Mouse (Mus musculus): Measurements from ENCODE around the gene Plch2. TPM values are rescaled to one million over a fixed set of nuclear protein-coding genes. Genes with fewer than 3 reads are reported as not detected.

Gene Plch2
- polyA plus RNA-seq, 1 experiment from 2014 or later = 0.43 TPM

DNA sequence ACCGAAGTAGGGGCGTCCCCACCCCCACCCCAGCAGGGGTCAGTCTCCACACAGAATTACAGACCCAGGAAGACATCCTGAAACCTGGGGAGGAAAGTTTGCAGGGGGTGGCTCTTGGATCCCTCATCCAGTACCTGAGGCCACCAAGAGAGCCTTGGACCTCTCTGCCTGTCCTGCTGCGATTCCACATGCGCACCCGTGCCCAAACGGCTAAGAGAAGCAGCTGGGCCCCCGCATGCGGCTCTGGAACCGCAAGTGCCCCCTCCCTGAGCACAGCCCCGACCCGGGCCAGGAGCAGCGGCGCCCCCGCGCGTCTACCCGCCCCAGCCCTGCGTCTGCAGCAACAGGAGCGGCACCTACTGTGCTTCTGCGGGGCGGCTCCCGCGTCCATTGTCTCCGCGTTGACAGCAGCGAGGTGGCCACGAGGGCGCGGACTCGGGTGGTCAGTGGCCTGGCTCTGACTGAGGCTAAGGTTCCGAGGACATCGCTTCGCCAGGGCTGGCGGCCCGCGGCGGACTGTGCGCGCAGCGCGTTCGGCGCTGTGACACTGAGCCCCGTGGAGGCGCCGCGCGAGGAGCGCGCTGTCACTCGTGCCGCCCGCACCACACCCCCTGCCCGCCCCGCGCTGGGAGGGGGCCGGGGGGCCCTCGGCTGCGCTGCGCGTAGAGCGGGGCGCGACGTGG lies 13.8 kb downstream of the Plch2 start:
- Histone ChIP-seq H3K9ac (no peak overlapping the region), H3K9me3 (replicated peaks) (no peaks in the 10 kb centered on the region), H3K36me3 (no peaks in the 10 kb centered on the region), H3K4me3 (peak overlapping the region; percentile 29), H3K4me1 (replicated peaks) (0 out of 2 replicates have a peak, but pooled peaks cover 6% of the 10 kb centered on the region), H3K27ac (no peak overlapping the region), H3K27me3 (peaks cover 84% of the 10 kb centered on the region), H3K4me2 (peak overlapping the region; percentile 45)
- ATAC-seq (replicated peaks; ENCODE audit: insufficient number of reproducible peaks, insufficient read depth, low FRiP score, low read depth) = no peak
- WGBS = 3% methylated on average over 41 of the region's 65 CpGs

DNA sequence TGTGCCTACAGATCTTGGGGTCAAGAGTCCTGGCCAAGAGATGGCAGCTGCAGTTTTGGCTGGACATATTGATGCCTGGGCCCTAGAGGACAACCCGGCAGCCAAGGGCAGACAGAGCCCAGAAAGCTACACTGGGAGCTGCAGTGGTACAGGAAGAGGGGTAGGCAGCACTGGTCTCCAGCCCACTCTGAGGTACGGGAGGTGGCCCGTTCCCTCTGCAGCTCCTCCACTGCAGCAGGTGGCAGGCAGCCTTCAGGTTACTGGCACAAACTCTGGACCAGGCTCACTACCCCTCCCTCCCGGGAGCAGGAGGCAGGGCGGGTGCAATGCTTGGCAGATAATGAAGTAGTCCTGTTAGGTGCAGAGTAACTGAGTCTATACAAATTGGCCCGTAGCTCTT lies 15.9 kb downstream of the Plch2 start:
- ATAC-seq (replicated peaks; ENCODE audit: insufficient number of reproducible peaks, insufficient read depth, low FRiP score, low read depth) = no peak
- Histone ChIP-seq H3K9ac (no peak overlapping the region), H3K4me3 (no peak overlapping the region), H3K27me3 (peaks cover 90% of the 10 kb centered on the region), H3K4me2 (no peak overlapping the region), H3K27ac (no peak overlapping the region), H3K9me3 (replicated peaks) (no peaks in the 10 kb centered on the region), H3K4me1 (replicated peaks) (0 out of 2 replicates have a peak, but pooled peaks cover 6% of the 10 kb centered on the region), H3K36me3 (no peaks in the 10 kb centered on the region)
- WGBS = 65% methylated on average over 6 of the region's 6 CpGs

DNA sequence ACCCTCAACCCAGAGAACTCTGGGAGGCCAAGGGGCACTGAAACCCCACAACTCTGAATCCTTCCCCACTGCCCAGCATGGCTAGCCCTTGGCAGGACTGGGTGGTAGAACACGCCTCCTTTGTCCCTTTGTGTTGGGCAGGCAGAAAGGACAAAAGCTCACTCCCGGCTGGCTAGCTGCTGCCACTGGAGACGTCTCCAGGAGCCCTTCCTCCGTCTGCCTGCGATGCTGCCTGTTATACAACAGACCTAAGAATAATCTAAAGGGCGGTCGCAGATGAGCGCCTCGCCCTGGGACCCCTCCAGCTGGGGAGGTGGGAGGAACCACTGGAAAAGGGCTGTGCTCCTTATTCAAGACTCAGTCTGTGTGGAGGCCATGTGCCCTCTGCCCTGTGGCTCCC lies 16.4 kb downstream of the Plch2 start:
- Histone ChIP-seq H3K4me2 (no peak overlapping the region), H3K36me3 (no peaks in the 10 kb centered on the region), H3K4me1 (replicated peaks) (0 out of 2 replicates have a peak, but pooled peaks cover 6% of the 10 kb centered on the region), H3K27ac (no peak overlapping the region), H3K4me3 (no peak overlapping the region), H3K9ac (no peak overlapping the region), H3K9me3 (replicated peaks) (no peaks in the 10 kb centered on the region), H3K27me3 (peaks cover 90% of the 10 kb centered on the region)
- ATAC-seq (replicated peaks; ENCODE audit: insufficient number of reproducible peaks, insufficient read depth, low FRiP score, low read depth) = no peak
- WGBS = 54% methylated on average over 9 of the region's 9 CpGs

GRCm38 (mm10) chr4:155034787-155035186 lies 21.8 kb downstream of the Plch2 start:
- WGBS = 57% methylated on average over 13 of the region's 13 CpGs
- H3K36me3 ChIP-seq = no peaks in the 10 kb centered on the region
- no peak for ATAC-seq (replicated peaks; ENCODE audit: insufficient number of reproducible peaks, insufficient read depth, low FRiP score, low read depth)

DNA sequence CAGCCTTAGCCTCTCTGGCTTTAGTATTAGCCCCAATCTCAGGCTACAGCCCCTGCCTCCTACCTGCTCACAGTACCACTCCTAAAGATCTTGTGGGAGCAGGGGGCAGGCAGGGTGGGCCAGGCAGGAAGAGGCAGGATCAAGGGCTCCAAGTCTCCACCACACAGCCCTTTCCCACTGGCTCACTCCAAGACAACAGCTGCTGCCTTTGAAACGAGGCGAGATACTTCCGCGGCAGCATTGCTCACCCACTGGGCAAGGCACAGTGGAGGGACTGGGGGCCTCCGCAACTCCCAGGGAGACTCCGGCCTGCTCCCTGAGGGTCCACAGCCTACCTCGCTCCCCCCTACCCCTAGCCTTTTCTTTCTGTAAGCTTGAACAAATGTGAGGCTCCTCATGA lies 22.4 kb downstream of the Plch2 start:
- Histone ChIP-seq H3K36me3 (no peaks in the 10 kb centered on the region), H3K4me3 (no peak overlapping the region), H3K27me3 (peaks cover 79% of the 10 kb centered on the region), H3K4me1 (replicated peaks) (no peaks in the 10 kb centered on the region), H3K9ac (no peak overlapping the region), H3K9me3 (replicated peaks) (no peaks in the 10 kb centered on the region), H3K4me2 (no peak overlapping the region), H3K27ac (no peak overlapping the region)
- no peak for ATAC-seq (replicated peaks; ENCODE audit: insufficient number of reproducible peaks, insufficient read depth, low FRiP score, low read depth)
- 22% methylated on average over 7 of the region's 7 CpGs for WGBS

More at GRCm38 (mm10) chr4:155034787-155035186, 21.8 kb downstream of the Plch2 start:
- peaks cover 84% of the 10 kb centered on the region for H3K27me3 ChIP-seq
- H3K4me1 ChIP-seq (replicated peaks) = no peaks in the 10 kb centered on the region
- H3K27ac ChIP-seq = no peak overlapping the region
- no peak overlapping the region for H3K4me2 ChIP-seq
- H3K9me3 ChIP-seq (replicated peaks) = no peaks in the 10 kb centered on the region
- no peak overlapping the region for H3K4me3 ChIP-seq
- H3K9ac ChIP-seq = no peak overlapping the region

DNA sequence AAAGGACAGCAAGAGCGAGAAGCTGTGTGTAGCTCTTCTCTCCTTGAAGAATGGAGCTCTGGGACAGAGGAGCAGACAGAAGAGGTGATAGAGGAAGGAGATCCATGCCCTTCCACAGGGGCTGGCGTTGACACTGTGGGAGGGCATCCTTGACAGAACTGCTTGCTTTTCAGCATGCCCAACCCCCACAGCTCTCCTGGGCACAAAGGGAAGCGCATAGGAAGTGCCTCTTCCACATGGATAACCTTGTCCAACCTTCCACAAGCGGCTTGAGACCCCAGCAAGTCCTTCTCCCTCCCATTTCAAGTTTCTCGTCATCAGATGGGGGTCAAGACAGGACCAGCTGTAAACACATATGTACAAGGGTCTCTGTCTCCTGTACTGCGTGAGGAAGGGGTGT lies 23.5 kb downstream of the Plch2 start:
- H3K9ac ChIP-seq = no peak overlapping the region
- no peak overlapping the region for H3K4me2 ChIP-seq
- no peaks in the 10 kb centered on the region for H3K4me1 ChIP-seq (replicated peaks)
- no peaks in the 10 kb centered on the region for H3K36me3 ChIP-seq
- H3K4me3 ChIP-seq = no peak overlapping the region
- ATAC-seq (replicated peaks; ENCODE audit: insufficient number of reproducible peaks, insufficient read depth, low FRiP score, low read depth) = no peak
- H3K27me3 ChIP-seq = peaks cover 74% of the 10 kb centered on the region
- H3K27ac ChIP-seq = no peak overlapping the region
- WGBS = 31% methylated on average over 6 of the region's 6 CpGs
- H3K9me3 ChIP-seq (replicated peaks) = no peaks in the 10 kb centered on the region

DNA sequence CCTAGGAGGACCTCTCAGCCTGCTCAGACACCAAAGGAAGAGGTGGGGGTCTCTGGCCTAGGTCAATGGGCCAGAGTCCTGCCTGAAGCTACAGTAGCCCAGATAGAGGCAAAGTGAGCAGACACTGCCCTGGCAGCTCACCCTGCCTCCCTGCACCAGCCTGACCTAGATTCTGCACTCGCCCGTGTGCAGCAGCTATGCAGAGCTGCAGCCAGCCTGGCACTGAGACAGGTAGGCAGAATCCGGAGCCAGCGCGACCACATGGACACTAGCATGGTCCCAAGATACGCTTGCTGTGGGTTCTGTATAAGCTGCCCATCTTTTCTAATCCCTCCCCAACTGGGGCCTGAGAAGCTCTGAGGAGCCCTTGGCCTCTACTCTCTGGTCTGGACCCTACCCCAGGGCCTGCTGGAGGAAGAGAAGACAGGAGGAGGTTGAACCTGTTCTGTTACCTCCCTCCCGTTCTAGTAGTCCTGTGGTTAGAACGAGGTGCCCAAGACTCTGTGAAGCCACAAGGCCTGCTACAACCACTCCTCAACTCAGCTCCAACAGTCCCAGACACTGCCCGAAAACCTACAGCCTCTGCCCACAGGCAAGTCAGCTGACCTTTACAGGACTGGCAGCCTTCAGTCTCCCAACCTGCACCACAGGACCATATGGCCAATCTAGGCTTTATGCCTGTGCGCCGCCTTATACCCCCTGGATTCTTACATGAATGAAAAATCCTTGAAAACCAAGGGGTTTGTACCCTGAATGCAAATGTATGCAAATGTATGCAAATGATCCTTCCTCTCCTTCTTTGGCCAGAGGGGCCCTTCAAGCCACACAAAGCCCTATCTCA lies 32.2 kb downstream of the Plch2 start:
- ATAC-seq (replicated peaks; ENCODE audit: insufficient number of reproducible peaks, insufficient read depth, low FRiP score, low read depth) = no peak
- WGBS = 77% methylated on average over 11 of the region's 11 CpGs

DNA sequence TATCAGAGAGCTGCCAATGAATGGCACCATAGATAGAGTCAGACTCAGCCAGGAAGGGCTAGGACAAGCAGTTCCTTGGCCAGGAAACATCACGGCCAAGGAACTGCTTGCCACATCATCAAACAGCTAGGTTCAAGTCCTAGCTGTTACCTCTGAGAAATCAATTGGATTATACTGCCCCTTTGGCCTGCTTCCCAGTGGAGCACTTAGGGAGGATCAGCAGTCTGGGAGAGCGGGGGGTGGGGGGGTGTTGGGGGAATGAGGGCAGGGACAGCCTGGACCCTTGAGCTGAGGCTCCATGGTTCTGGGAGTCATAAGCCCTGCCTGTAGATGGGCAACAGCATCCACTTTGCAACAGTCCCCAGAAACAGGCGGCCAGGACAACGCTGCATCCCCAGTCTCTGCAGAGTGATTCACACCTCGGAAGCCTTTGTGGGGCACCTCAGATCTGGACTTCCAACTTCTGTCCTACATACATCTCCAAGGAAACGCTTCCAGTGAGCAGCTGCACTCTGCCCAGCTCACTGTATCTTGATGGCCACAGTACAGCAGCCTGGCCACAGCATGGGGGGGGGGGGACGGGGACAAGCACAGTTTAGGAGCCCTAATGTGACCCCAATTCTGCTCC lies 34.2 kb downstream of the Plch2 start:
- WGBS = 56% methylated on average over 7 of the region's 7 CpGs
- peaks cover 9% of the 10 kb centered on the region for H3K4me1 ChIP-seq (replicated peaks)
- no peak overlapping the region for H3K4me3 ChIP-seq
- H3K9me3 ChIP-seq (replicated peaks) = no peaks in the 10 kb centered on the region
- no peak for ATAC-seq (replicated peaks; ENCODE audit: insufficient number of reproducible peaks, insufficient read depth, low FRiP score, low read depth)
- no peaks in the 10 kb centered on the region for H3K36me3 ChIP-seq
- no peak overlapping the region for H3K27ac ChIP-seq
- H3K9ac ChIP-seq = no peak overlapping the region
- H3K4me2 ChIP-seq = no peak overlapping the region
- peaks cover 23% of the 10 kb centered on the region for H3K27me3 ChIP-seq

More for the DNA sequence above, 32.2 kb downstream of the Plch2 start:
- Histone ChIP-seq H3K36me3 (no peaks in the 10 kb centered on the region), H3K27me3 (peaks cover 16% of the 10 kb centered on the region), H3K4me1 (replicated peaks) (peaks cover 2% of the 10 kb centered on the region), H3K9ac (no peak overlapping the region), H3K27ac (no peak overlapping the region), H3K4me2 (no peak overlapping the region), H3K4me3 (no peak overlapping the region), H3K9me3 (replicated peaks) (no peaks in the 10 kb centered on the region)

- H3K27ac ChIP-seq = no peak overlapping the region
- 63% methylated on average over 9 of the region's 9 CpGs for WGBS
- H3K9me3 ChIP-seq (replicated peaks) = no peaks in the 10 kb centered on the region
- ATAC-seq (replicated peaks; ENCODE audit: insufficient number of reproducible peaks, insufficient read depth, low FRiP score, low read depth) = no peak
- H3K36me3 ChIP-seq = no peaks in the 10 kb centered on the region
- H3K27me3 ChIP-seq = peaks cover 36% of the 10 kb centered on the region
- no peak overlapping the region for H3K9ac ChIP-seq
- no peak overlapping the region for H3K4me3 ChIP-seq
- H3K4me1 ChIP-seq (replicated peaks) = peaks cover 9% of the 10 kb centered on the region
- no peak overlapping the region for H3K4me2 ChIP-seq
Observed at GRCm38 (mm10) chr4:155020813-155021212, 35.8 kb downstream of the Plch2 start.

- no peak overlapping the region for H3K4me2 ChIP-seq
- H3K9ac ChIP-seq = no peak overlapping the region
- no peak overlapping the region for H3K4me3 ChIP-seq
- peaks cover 38% of the 10 kb centered on the region for H3K27me3 ChIP-seq
- WGBS = 50% methylated on average over 1 of the region's 1 CpGs
- peaks cover 9% of the 10 kb centered on the region for H3K4me1 ChIP-seq (replicated peaks)
- ATAC-seq (replicated peaks; ENCODE audit: insufficient number of reproducible peaks, insufficient read depth, low FRiP score, low read depth) = no peak
- no peaks in the 10 kb centered on the region for H3K9me3 ChIP-seq (replicated peaks)
- H3K36me3 ChIP-seq = no peaks in the 10 kb centered on the region
- H3K27ac ChIP-seq = no peak overlapping the region
Observed at GRCm38 (mm10) chr4:155020141-155020540, 36.4 kb downstream of the Plch2 start.

DNA sequence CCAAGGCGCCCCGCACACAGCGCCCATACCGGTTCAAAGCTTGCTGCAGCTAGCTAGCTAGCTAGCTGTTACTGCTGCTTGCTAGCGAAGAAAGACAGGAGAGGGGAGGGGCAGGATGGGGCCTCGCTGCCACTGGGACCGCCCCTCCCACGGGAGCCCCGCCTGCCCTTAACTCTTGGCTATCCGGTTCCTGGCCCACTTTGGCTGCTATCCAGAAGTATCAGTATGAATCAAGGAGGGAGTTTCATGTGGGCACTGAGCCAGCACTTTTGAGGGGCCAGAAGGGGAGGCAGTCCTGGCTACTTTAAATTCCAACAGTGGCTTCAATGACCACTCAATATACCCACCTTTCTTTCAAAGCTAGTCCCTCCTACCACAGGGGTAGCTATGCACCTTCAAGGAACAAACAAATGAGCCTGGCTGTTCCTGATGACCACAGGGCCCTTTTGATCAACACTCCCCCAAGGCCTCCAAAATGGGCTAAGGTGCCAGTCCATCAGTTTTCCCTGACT lies 37.2 kb downstream of the Plch2 start:
- ATAC-seq (replicated peaks; ENCODE audit: insufficient number of reproducible peaks, insufficient read depth, low FRiP score, low read depth) = 0 out of 2 replicates have a peak, but pooled peaks have one; percentile 33
- H3K27ac ChIP-seq = no peak overlapping the region
- WGBS = 0% methylated on average over 10 of the region's 10 CpGs

More for the DNA sequence above, 37.2 kb downstream of the Plch2 start:
- Histone ChIP-seq H3K4me1 (replicated peaks) (peaks cover 9% of the 10 kb centered on the region), H3K4me3 (no peak overlapping the region), H3K9me3 (replicated peaks) (no peaks in the 10 kb centered on the region), H3K36me3 (no peaks in the 10 kb centered on the region), H3K27me3 (peaks cover 43% of the 10 kb centered on the region), H3K4me2 (no peak overlapping the region), H3K9ac (no peak overlapping the region)

Data from heart, embryonic 15.5 days (tissue).